Mouse (Mus musculus): ENCODE measurements at regions not wholly inside any gene's neighbourhood (a gene's known extent, or its start where the extent isn't known, plus 50 kb on each side); places are given as distances from the start of the nearest gene placed in this dataset.
"Not testable (repeated sequence)": the region's sequence is repeated elsewhere in the genome, so short reads cannot be mapped to it uniquely, and the experiment has no call there.

DNA sequence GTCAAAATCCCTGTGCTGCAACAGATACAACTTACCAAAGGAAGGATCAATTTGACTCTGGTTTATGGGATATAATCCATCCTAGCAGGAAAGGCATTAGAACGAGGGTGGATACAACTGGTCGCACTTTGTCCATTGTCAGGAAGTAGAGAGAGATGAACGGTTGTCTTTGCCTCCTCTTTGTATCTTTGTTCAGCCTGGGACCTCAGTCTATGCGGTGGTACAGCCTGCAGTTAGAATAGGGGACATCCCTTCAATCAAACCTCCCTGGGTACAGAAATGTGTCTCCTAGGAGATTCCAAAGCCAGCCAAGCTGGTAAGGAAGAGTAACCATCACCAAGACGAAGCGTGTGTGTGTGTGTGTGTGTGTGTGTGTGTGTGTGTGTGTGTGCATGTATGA, 52.1 kb upstream of the Slc2a12 start:
- TF ChIP-seq CTCF (IDR thresholded peaks at IDR 0.05; ENCODE audit: control insufficient read depth, insufficient read depth, insufficient read length); MYOG (IDR thresholded peaks at IDR 0.05; ENCODE audit: control insufficient read depth, extremely low read depth, insufficient read length); USF1 (IDR thresholded peaks at IDR 0.05; ENCODE audit: low read depth); CEBPB (IDR thresholded peaks at IDR 0.05; ENCODE audit: low read depth); MAX (IDR thresholded peaks at IDR 0.05): not testable (repeated sequence)

Data from C2C12 (cell line).